ENCODE assay signal across 17 mouse cellular contexts in genomic region chr14:21515505-21515904, GRCm38 (mm10). TPM values are rescaled to one million over a fixed set of nuclear protein-coding genes. Genes with fewer than 3 reads are reported as not detected.
DNase-seq lines count a peak whose midpoint lies in the region; ATAC-seq lines count a peak whose summit lies in the region.
"Had no signal": no experiment of that assay in that cellular context is flagged by ENCODE, and none has a peak within 500 bp of the region (broad histone marks: within the 10 kb centered on the region; RNA-seq: fewer than 3 reads in every experiment).

No protein-coding gene starts in this region.

- peaks cover 22% of the 10 kb centered on the region for H3K36me3 ChIP-seq in liver, embryonic 12.5 days

- H3K4me1 ChIP-seq in liver, embryonic 12.5 days, result peaks cover 41% of the 10 kb centered on the region

- no peak overlapping the region for H3K4me3 ChIP-seq in liver, embryonic 12.5 days
- H3K4me3 ChIP-seq: embryonic facial prominence, embryonic 12.5 days; forebrain, embryonic 15.5 days; heart, embryonic 13.5 days; hindbrain, embryonic 15.5 days had no signal

- H3K27ac ChIP-seq in liver, embryonic 12.5 days, result no peak overlapping the region
- H3K27ac ChIP-seq: embryonic facial prominence, embryonic 12.5 days; forebrain, embryonic 15.5 days; heart, embryonic 13.5 days; hindbrain, embryonic 15.5 days had no signal

- peak; percentile 25; the same call in 1 of the 2 replicates for ATAC-seq in frontal cortex, adult (ENCODE audit: low TSS enrichment)
- ATAC-seq in liver, embryonic 12.5 days, result no peak
- ATAC-seq: forebrain, embryonic 15.5 days had no signal

- no peak overlapping the region for H3K4me2 ChIP-seq in liver, embryonic 12.5 days
- H3K4me2 ChIP-seq: embryonic facial prominence, embryonic 12.5 days; forebrain, embryonic 15.5 days; heart, embryonic 13.5 days; hindbrain, embryonic 15.5 days had no signal

- H3K27me3 ChIP-seq in liver, embryonic 12.5 days (replicated peaks), result no peaks in the 10 kb centered on the region
- H3K27me3 ChIP-seq: embryonic facial prominence, embryonic 12.5 days; forebrain, embryonic 15.5 days; heart, embryonic 13.5 days; hindbrain, embryonic 15.5 days had no signal

- no peak overlapping the region for H3K9ac ChIP-seq in liver, embryonic 12.5 days
- H3K9ac ChIP-seq: embryonic facial prominence, embryonic 12.5 days; forebrain, embryonic 15.5 days; heart, embryonic 13.5 days; hindbrain, embryonic 15.5 days had no signal

- 84% methylated on average over 5 of the region's 5 CpGs for WGBS in liver, embryonic 12.5 days (ENCODE audit: insufficient replicate concordance)

- DNase-seq in frontal cortex, adult 2 months (ENCODE audit: extremely low spot score in 1 of 2, low spot score in 1 of 2), result no peak
- DNase-seq in layer of hippocampus, adult 9-11 months, result peak; percentile 52
- no peak for DNase-seq in layer of hippocampus, adult 9-10 months (ENCODE audit: low spot score)
- DNase-seq in cerebellum, adult 8-10 months, result peak; percentile 36
- DNase-seq in cerebellum, adult 9-11 months, result peak; percentile 48
- DNase-seq in testis, postnatal 10 days (ENCODE audit: low spot score), result no peak
- DNase-seq: adrenal gland, adult 2 months; adrenal gland, postnatal 25 days; gastrocnemius, postnatal 36 days; heart, adult 11 months; heart, postnatal 36 days had no signal

- H3K9me3 ChIP-seq in liver, embryonic 12.5 days (replicated peaks), result no peaks in the 10 kb centered on the region
- H3K9me3 ChIP-seq: embryonic facial prominence, embryonic 12.5 days; forebrain, embryonic 15.5 days; heart, embryonic 13.5 days; hindbrain, embryonic 15.5 days had no signal

RNA-seq across cellular contexts. Expression of gene Kat6b, which starts 34.3 kb away (rescaled TPM):
- polyA plus RNA-seq in frontal cortex, adult 2 months (2012; rRNA removed), result 41.3 and 45.9 TPM in 2 replicates
- 3.7 and 3.9 TPM in 2 replicates for polyA plus RNA-seq in liver, embryonic 12.5 days (2016; fragmentation: Nextera tagmentation; extraction: Ambion mirVana)

Comparison
In these comparisons a context has a peak if more than half of its experiments do, and no peak if none do; other contexts are left out.
1. DNase-seq: peak in layer of hippocampus, adult 9-11 months (single experiment), cerebellum, adult 8-10 months (single experiment) and cerebellum, adult 9-11 months (single experiment); none in frontal cortex, adult 2 months (0 of 2), layer of hippocampus, adult 9-10 months (single experiment) and testis, postnatal 10 days (single experiment).